Mouse (Mus musculus) CD4-positive, CD25-positive, alpha-beta regulatory T cell, adult 4 months (primary cell): ENCODE measurements around the gene Azi2. TPM values are rescaled to one million over a fixed set of nuclear protein-coding genes. Genes with fewer than 3 reads are reported as not detected.
A peak's percentile ranks its signal among the peaks of the same experiment; 100 is the strongest.

ENCODE experiments used
- ATAC-seq: one replicate; pipeline ENCODE4 v1.8.0; 2017
- polyA plus RNA-seq, 2 experiments: library from polyadenylated mRNA; unstranded; fragments of 100-300 nt; shearing (Covaris generic); gene quantifications; one replicate each; pipeline ENCODE4 v1.2.1; 2017

Azi2 gene
- 10 to 100 TPM; 75.5 to 89.0 TPM for polyA plus RNA-seq

DNA sequence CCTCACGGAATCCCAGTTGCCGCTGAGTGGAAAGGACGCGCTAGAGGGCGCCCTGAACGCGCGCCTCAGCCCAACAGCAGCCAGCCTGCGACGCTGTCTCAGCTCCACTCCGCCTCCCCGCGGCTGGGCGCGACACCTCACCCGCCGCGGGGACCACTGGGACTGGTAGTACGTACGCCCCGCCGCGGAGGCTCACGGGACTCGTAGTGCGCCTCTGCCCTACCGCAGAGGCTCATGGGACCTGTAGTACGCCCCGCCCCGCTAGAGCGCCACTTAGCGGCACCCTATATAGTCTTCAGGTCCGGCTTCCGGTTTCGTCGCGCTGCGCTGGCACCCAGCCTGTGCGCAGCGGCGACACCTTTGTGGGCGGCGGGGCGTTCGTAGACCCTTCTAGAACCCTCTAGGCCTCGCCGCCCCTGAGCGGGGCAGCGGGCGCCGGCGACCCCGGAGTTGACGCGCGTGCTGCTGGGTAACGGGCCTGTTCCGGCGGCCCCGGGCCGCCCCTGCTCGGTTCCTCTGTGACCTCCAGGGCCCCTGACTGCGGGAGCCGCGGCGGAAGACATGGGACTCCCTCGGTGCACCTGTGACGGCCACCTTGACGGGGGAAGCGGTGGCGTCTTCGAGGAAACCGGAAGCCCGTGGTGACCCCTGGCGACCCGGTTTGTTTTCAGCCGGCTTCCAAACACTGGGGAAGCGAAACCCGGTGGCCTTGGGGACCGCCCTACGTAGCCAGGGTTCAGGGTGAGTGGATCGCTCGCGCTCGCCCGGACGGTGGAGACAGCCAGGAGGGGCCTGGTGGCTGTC, at the start of gene Azi2:
Azi2 (plus strand) TSS at position 282 of the 804 bp plus-strand sequence.
- ATAC-seq: peak; percentile 85

DNA sequence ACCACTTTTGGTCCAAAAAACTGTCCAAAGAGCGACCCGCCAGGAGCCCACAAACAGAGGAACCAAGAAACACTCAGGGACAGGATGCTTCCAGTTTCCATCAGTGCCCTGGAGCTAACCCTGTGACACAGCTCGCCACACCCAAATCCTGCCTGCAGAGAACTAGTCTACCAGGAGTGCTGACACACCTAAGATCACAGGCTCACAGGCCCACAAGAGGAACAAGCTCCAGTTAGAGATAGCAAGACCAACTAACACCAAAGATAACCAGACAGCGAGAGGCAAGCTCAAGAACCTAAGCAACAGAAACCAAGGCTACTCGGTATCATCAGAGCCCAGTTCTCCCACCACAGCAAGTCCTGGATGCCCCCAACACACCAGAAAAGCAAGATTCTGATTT, 43.7 kb upstream of the Azi2 start:
- no peak for ATAC-seq

DNA sequence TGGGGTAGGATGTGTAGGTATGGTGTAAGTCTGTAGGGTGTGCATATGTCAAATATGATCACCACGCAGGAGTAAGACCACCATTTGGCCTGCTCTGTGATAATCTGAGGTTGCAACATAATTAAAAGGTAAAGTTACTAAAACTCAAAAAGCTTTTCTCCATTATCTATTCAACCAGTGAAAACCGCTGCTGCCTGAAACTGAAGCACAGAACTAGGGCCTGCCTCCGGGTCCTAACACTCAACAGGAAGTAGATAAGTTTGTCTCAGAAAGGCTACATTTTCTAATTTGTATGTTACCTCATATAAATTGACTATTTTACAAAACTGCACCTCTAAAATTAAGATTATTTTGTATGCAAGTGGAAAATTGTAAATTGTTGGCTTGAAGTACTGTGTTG, 38.8 kb upstream of the Azi2 start:
- no peak for ATAC-seq

DNA sequence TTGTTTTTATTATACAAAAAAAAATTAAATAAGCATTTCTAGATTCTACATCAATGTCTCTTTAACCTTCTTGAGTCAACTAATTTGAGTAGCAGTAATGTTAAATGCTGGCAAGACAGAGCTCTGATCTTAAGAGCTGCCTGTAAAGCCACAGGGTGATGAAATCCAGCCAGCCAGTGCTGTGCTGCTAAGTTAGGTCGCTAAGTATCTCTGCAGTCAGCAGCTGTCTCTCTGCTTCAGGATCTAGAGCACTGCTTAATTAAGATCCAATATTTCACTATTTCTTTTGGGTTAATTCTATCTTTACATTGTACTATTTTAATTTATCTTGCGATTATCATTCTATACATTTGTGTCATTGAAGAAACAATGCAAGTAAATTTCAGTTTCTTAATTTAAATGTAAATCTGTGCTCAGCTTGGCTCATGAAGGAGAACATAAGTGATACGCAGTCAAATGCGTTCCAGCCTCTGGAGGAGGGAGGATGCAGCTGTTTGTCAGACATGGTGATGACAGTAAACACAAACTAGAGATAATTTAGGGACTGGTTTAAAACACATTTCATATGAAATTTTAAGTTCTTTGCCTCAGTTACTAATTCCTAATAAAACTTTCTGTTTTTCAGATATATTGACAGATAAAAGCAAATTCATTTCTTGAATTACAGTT, 36.9 kb upstream of the Azi2 start:
- no peak for ATAC-seq

DNA sequence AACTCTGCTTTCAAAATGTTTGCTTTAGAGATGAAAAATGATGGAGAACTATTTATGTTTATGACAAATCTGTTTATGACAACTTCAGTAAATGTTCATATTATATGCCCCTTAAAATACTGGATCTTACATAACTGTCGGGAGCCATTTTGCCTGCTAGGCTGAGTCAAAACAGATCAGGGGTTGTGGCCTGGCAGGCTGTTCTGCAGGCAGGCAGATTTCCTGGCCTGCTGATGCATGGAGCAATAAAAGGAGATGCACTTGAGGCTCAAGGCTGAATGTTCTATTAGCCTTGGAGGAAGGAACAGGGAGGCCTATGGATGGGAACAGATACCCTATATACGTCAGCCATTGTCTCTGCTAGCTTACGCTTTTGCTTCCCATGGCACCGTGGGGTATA, 36.4 kb upstream of the Azi2 start:
- ATAC-seq: no peak

DNA sequence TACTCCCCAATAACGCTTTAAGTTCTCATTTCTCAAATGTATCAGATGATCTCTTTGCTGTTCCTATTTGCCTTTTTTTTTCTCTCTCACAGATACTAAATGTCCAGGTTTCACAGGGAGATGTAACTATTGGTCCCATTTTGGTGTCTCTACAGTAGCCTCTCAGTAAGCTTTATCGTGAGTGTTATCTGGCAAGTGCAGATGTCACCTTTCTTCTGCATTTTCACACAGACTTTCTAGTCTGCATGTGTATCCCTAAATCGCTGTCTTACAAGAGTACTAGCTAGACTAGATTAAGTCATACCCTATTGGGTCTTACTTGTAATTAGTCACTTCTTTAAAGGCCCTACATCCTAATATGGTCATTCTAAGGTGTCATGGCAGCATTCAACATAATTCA, 27.4 kb upstream of the Azi2 start:
- ATAC-seq: no peak

DNA sequence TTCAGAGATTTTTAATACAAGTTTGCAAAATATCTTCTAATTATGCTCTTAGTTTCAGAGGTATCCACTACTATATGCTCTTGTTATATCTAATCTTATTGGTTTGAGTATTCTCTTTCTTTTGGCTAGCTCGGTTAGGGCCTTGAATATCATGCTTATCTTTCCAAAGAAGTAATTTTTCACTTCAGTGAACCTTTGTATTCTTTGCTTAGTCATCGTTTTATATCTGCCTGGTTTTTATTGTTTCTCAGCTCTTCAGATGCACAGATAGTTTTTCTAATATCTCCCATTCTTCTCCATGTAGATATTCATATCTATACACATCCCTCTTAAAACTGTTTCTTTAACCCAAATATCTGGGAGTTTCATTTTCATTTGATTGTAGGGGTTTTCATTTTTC, 15.3 kb upstream of the Azi2 start:
- ATAC-seq: no peak

DNA sequence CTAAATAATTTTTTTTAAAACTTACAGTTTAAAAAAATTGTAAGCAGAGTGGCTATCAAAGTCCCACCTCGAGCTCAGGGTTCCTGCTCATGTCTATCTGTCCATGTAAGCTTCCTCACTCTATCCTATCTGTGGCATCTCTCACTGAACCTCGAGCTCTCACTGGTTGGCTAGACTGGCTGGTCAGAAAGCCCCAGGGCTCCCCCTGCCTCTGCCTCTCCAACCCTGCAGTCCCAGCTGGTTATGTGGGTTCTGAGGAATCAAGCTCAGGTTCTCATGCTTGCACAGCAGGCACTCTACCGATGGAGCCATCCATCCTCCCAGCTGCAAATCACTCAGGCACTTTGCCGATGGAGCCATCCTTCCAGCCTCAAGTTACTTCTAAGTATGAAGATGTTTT, 10.8 kb upstream of the Azi2 start:
- no peak for ATAC-seq

DNA sequence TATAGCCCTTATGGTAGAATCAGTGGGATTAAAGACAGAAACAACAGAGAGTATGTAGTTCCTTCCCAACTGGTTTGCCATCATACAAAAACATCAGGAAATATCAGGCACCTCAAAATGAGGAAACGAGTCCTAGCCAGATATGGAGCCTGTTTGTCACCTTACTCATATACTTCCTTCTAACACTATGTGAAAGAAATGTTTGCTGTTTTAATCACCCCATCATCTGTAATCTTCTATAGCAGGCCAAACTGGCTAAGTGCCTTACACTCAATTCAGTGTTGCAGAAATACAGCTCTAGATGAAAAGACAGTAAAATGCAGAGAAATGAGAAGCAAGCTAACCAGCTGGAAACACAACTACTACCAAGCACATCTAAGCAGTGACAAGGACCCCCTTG, 10.0 kb upstream of the Azi2 start:
- no peak for ATAC-seq

DNA sequence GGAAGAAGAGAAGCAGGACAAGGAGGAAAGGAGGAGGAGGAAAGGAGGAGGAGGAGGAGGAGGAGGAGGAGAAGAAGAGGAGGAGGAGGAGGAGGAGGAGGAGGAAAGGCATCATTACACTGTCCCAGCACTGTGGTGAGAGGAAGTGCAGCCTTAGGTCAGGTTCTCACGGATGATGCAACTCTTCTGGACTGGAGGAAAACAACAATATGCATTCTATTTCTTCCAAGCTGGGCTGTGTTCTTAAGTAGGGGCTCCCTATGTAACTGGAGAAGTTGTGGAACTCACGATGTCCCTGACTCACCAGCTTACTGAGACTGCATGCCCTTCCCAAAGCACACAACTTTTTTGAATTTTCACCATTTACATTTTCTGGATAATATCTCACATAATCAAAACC, 8.6 kb upstream of the Azi2 start:
- no peak for ATAC-seq

DNA sequence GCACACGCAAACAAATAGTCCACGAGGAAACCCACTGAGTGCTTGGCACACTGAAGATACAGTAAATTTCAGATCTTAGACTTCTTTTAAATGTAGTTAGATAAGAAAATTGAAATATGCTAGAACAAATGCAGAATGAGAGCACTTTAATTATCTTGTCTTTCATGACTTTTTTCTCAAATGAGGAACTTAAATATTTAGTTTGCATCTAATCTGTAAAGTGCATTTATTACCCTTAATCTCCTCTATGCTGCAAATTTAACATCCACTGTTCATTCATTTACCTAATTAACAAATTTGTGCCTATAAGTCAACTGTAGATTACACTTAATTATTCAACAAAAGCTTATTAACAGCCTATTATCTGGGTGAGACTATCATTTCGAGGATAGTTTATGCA, 5.3 kb upstream of the Azi2 start:
- no peak for ATAC-seq

DNA sequence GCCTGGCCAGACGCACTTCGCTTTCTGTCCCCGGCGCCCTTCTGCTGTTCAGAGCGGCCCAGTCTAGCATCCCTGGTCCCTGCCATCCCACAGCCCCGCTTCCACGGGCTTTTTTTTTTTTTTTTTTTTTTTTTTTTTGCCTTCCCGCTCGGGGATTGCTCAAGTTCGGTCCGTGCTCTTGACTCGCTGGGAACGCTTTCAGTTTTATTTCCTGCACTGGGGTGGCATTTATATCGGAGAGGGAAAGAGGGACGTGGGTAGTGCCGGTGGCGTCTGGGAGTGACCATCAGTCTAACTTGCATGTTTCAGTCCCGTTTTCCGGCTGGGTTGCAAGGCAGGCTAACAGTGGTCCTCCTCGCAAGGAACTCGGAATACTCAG, 712 bp downstream of the Azi2 start:
- no peak for ATAC-seq

DNA sequence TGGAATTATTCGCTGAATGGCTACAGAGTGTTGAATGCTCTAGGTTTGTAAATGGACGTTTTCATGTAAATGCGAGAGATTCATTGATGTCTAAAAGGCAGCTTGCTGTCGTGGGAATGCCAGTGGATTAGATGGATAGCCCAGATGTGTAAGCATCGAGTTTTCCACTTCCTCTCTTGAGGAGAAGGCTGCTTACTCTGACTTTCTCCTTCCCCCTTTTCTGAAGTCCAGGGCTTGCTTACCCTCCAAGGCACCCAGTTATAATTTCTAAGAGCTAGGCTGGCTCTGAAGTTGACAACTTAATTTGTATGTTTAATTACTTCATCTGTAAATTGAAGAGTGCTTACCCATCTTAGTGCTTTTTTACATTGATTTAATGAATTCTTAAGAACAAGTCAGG, 1.3 kb downstream of the Azi2 start:
- no peak for ATAC-seq

DNA sequence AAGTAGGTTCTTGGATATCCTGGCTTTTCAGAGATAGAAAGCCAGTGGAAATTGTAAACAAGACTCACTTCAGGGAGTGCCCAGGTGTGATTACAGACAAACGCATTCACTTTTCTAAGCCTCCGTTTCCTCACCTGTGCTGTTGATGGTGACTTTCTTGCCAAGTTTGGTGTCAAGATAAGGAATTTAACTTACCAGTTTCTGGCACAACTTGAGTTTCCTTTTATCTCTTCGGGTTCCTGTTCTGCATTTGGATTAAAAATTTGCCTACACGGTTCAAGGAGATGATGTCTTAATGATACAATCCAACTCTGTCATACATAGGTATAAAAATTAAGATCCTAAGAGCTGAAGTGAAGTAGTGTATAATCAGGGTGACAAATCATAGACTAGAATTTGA, 2.4 kb downstream of the Azi2 start:
- no peak for ATAC-seq

DNA sequence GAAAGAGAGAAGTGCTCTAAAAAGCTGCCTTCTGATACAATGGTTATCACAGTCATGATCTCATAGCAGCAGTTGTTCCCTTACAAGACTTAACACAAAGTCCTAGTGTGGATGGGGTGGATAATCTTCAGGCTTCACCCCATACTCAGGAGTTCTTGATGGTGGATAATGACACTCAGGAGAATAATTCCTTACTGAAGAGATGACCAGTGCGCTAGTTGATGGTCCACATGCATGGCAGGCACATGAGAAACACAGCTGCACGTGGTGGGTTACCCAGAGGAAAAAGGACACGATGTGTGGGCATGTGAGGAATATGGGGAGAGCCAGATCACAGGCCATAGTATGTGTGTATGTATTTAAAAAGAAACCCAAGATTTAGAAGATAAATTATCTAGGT, 3.3 kb downstream of the Azi2 start:
- no peak for ATAC-seq

DNA sequence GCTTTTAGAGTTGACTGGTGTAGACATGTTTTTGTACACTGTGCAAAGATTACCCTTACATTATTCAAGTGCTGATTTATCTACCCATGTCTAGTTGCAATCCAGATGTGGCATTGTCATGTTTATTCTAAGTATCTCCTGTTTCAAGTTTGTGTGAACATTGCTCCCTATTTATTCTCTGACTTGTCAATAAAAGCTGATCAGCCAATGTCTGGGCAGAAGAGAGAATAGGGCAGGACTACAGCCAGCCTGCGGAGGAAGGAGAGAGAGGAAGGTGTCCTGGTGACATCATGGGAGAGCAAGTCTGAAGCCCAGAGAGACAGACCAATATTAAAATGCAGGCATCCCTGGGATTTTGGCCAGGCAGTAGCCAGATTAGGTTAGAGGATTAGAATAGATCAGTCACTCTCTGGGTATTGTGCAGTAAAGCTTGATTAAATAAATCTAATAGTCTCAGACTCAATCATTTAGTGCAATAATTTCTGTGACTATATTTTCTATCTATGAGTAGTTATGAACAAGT, 4.8 kb downstream of the Azi2 start:
- ATAC-seq: no peak

DNA sequence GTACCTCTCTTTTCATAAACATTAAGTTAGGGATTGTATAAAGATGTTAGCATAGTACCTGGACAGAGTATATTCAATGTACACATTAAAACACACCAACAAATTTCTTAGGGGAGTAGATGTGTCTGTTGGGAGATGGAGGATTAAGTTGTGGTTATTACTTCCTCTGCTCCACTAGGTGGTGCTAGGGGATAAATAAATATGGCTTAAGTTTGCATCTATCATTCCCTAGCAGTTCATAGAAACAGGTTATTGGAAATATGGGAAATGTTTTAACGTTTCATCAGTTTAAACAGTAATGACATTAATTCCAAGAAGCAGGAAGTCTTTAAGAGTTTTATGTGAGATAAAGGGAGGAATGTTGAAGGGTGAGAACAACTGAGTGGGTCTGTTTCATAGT, 13.0 kb downstream of the Azi2 start:
- peak; percentile 72 for ATAC-seq

DNA sequence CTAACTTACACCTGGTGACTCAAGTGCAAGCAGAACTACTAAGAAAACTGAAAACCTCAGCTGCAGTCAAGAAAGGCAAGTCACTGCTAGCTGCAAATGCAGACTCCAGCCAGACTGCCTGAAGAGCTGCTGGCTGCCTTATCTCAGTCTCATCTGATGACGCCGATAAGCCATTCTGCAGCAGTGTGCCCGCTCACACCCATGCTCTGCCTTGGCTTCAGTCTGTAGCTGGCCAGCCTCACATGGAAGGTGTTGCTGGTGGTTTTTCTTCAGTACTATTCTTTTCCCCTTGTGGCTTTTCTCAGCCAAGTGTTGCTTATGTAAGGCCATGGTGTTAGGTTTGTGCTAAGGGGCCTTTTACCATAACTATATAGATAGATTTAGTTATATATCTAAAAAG, 18.8 kb downstream of the Azi2 start:
- no peak for ATAC-seq

DNA sequence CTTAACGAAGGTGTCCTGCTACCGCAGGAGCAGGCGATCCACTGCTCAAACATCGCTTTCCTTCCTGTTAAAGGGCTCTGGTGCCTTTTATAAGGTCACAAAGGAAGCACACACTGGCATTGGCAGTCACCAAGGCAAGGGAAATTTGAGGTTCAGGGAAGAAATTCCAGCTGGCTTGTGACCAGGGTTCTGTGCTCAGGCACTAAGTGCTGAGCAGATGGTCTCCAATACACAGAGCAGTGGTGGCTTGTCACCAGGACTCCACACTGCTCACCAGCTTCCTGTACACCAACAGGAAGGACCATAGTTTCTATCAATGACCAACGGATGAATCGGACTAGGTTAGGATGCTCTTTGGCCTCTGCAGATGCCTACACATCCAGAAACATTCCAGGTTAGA, 30.1 kb downstream of the Azi2 start:
- ATAC-seq: no peak

DNA sequence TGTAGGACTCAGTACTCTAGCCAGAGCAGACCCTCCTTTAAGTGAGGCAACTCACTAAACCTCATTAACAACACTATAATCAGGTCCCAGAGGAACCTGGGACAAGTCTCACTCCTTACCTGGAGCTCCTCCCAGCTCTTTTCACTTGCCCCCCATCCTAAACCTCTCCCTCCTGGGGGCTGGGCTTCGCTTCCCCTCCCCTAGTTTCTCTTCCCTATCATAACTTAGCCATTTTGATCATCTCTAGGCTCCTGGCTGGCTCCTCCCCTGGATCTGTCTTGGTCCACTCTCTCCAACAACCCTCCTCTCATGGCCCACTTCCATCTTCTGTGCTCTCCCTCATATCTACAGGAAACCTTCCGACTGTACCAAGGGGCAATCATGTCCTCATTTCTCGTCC, 31.0 kb downstream of the Azi2 start:
- ATAC-seq: no peak

DNA sequence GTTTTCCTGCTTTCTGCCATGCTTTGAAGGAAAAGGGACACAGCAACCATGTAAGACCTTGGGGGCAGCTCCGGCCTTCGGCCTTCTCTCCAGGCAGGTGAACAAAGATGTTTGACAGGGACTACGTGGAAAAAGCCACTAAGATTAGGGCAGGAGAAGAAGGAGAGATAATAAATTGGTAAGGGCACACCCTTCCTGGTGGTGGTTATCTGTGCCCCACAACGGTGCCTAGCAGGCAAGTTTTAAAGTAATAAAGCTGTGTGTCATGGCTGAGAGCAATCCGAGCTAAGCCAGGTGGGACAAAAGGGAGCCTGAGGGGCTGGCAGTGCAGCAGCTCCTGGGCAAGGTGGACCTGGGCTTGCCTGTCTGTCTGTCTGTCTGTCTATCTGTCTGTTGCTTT, 31.8 kb downstream of the Azi2 start:
- ATAC-seq: no peak

DNA sequence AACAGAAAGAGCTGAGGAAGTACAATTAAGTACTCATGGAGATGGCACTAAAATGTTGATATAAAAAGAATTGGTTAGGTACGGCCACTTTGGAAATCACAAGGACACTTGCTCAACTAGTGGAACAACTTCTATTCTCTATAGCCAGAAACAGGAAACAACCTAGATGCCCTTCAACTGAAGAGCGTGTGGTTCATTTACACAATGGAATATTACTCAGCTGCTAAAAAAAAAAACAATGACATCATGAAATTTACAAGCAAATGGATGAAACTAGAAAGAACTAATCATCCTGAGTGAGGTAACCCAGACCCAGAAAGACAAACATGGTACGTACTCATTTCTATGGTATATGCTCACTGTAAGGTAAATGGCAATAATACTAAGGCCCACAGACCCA, 33.1 kb downstream of the Azi2 start:
- ATAC-seq: no peak

DNA sequence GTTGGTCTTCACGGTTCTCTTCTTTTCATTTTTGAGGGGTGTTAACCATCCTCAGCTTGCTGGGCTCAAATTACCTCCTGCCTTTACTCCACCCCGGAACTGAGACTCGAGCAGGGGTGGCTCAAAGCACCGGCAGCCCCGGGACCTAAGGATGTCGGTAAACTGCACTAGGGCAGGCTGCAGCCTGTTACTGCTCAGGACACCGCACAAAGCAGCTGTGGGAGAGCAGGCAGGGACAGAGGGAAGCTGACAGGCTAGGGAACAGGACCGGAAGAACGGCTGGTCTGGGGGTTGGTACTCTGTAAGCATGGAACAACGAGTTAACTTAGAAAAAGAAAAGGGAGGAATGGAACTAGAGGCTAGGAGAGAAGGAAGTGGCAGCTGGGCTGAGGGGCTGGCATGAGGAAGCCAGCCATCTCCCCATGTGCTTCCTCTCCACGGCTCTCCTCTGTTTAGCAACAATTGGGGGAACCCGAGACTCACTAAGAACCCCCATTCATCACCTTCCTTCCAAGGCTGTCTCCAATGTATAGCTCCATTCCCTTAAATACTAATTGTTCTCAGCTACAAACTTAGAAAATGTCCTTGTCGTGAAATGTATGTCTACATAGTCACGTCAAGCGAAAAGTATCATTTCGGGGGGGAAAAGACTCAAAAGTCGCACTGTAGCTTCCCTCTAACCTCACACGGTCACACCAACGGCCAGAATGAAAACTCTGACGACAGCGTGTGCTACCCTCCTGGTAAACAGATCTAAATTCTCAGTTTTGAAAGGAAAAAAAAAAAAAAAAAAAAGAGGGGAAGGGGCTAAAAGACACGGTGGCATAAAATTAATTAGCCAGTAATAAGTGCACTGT, 42.5 kb downstream of the Azi2 start:
- peak; percentile 73 for ATAC-seq
